In genomic region chr1:24171205-24171866, GRCm38 (mm10) we compare ENCODE assay signal across 9 mouse cellular contexts. TPM values are rescaled to one million over a fixed set of nuclear protein-coding genes. Genes with fewer than 3 reads are reported as not detected.
A peak's percentile ranks its signal among the peaks of the same experiment; 100 is the strongest.
DNase-seq lines count a peak whose midpoint lies in the region; ATAC-seq lines count a peak whose summit lies in the region.
"Had no signal": no experiment of that assay in that cellular context is flagged by ENCODE, and none has a peak within 500 bp of the region (broad histone marks: within the 10 kb centered on the region; RNA-seq: fewer than 3 reads in every experiment).

No protein-coding gene starts in this region.

- H3K4me1 ChIP-seq in intestine, embryonic 14.5 days (replicated peaks; ENCODE audit: control insufficient read depth, insufficient read depth, low read length): 0 out of 2 replicates have a peak, but pooled peaks cover 5% of the 10 kb centered on the region
- no peaks in the 10 kb centered on the region for H3K4me1 ChIP-seq in intestine, embryonic 16.5 days (ENCODE audit: control insufficient read depth, insufficient read depth, low read length)
- no peaks in the 10 kb centered on the region for H3K4me1 ChIP-seq in hindbrain, embryonic 13.5 days (replicated peaks)

- no peaks in the 10 kb centered on the region for H3K36me3 ChIP-seq in intestine, embryonic 14.5 days (ENCODE audit: control insufficient read depth, insufficient read depth, low read length)
- H3K36me3 ChIP-seq in intestine, embryonic 16.5 days (ENCODE audit: control insufficient read depth, insufficient read depth, low read length): no peaks in the 10 kb centered on the region
- H3K36me3 ChIP-seq in hindbrain, embryonic 13.5 days: no peaks in the 10 kb centered on the region

- no peak overlapping the region for H3K27ac ChIP-seq in intestine, embryonic 14.5 days (ENCODE audit: low read depth)
- no peak overlapping the region for H3K27ac ChIP-seq in intestine, embryonic 16.5 days (ENCODE audit: low read length)
- H3K27ac ChIP-seq in hindbrain, embryonic 13.5 days: no peak overlapping the region
- H3K27ac ChIP-seq: macrophage had no signal

- no peaks in the 10 kb centered on the region for H3K27me3 ChIP-seq in intestine, embryonic 14.5 days (replicated peaks; ENCODE audit: control insufficient read depth, insufficient read depth, low read length)
- H3K27me3 ChIP-seq in intestine, embryonic 16.5 days (replicated peaks; ENCODE audit: control insufficient read depth, insufficient read depth, low read length): no peaks in the 10 kb centered on the region
- H3K27me3 ChIP-seq in hindbrain, embryonic 13.5 days: no peaks in the 10 kb centered on the region

- no peak overlapping the region for H3K4me2 ChIP-seq in intestine, embryonic 14.5 days (ENCODE audit: low read length)
- H3K4me2 ChIP-seq in intestine, embryonic 16.5 days (ENCODE audit: low read depth, low read length): no peak overlapping the region
- H3K4me2 ChIP-seq in hindbrain, embryonic 13.5 days: no peak overlapping the region

- H3K9me3 ChIP-seq in intestine, embryonic 14.5 days (ENCODE audit: control insufficient read depth, low read length): no peaks in the 10 kb centered on the region
- H3K9me3 ChIP-seq in intestine, embryonic 16.5 days (ENCODE audit: control insufficient read depth, low read length): no peaks in the 10 kb centered on the region
- H3K9me3 ChIP-seq in hindbrain, embryonic 13.5 days: no peaks in the 10 kb centered on the region; the same call in 1 of the 2 replicates

- H3K9ac ChIP-seq in intestine, embryonic 14.5 days (ENCODE audit: low read length): no peak overlapping the region
- no peak overlapping the region for H3K9ac ChIP-seq in intestine, embryonic 16.5 days (ENCODE audit: low read depth, low read length)
- H3K9ac ChIP-seq in hindbrain, embryonic 13.5 days: no peak overlapping the region

- peak; percentile 59 for DNase-seq in intestine, embryonic 14.5 days (ENCODE audit: low spot score)
- peak; percentile 77 for DNase-seq in adipocyte (ENCODE audit: low spot score)
- DNase-seq in embryo, embryonic 11.5 days (ENCODE audit: low read depth, low spot score): peak; percentile 46
- peak; percentile 43 for DNase-seq in left cerebral cortex, adult 11 months (ENCODE audit: low spot score)
- DNase-seq in naive thymus-derived CD4-positive, alpha-beta T cell, adult 2 months (ENCODE audit: low read depth): peak; percentile 26

- no peak for ATAC-seq in intestine, embryonic 14.5 days (replicated peaks; ENCODE audit: low FRiP score, low TSS enrichment, low read depth)
- no peak for ATAC-seq in intestine, embryonic 16.5 days
- peak; percentile 80; the same call in 1 of the 2 replicates for ATAC-seq in hindbrain, embryonic 13.5 days (ENCODE audit: low FRiP score)
- ATAC-seq in inflammation-experienced regulatory T-cells, adult 6 months: no peak

- H3K4me3 ChIP-seq in intestine, embryonic 14.5 days (ENCODE audit: low read depth, low read length): no peak overlapping the region
- no peak overlapping the region for H3K4me3 ChIP-seq in intestine, embryonic 16.5 days (ENCODE audit: low read length)
- no peak overlapping the region for H3K4me3 ChIP-seq in hindbrain, embryonic 13.5 days

- WGBS in intestine, embryonic 14.5 days: 4% methylated on average over 4 of the region's 4 CpGs
- 3% methylated on average over 4 of the region's 4 CpGs for WGBS in intestine, embryonic 16.5 days
- WGBS in hindbrain, embryonic 13.5 days: 3% methylated on average over 4 of the region's 4 CpGs

RNA-seq across cellular contexts. Expression of gene Col9a1, which starts 6.1 kb away (rescaled TPM):
- polyA plus RNA-seq in intestine, embryonic 14.5 days (2014; fragmentation: Nextera tagmentation; extraction: Ambion mirVana): 2.7 and 2.9 TPM in 2 replicates
- polyA plus RNA-seq in intestine, embryonic 16.5 days (2015; fragmentation: Nextera tagmentation; extraction: Ambion mirVana): 1.1 and 1.3 TPM in 2 replicates
- 5.9 and 13.1 TPM in 2 replicates for polyA plus RNA-seq in hindbrain, embryonic 13.5 days (2015; fragmentation: Nextera tagmentation; extraction: Ambion mirVana)
- polyA plus RNA-seq in inflammation-experienced regulatory T-cells, adult 6 months (2017; shearing (Covaris generic)): not detected
- polyA plus RNA-seq: macrophage had no signal

Comparison
In these comparisons a context has a peak if more than half of its experiments do, and no peak if none do; other contexts are left out.
1. DNase-seq: peak in every context shown above with its lines; median percentile 77 in adipocyte; 59 in intestine, embryonic 14.5 days; 46 in embryo, embryonic 11.5 days; 43 in left cerebral cortex, adult 11 months; 26 in naive thymus-derived CD4-positive, alpha-beta T cell, adult 2 months.